Mouse (Mus musculus) left cerebral cortex, adult 8-10 months (tissue): ENCODE results near the gene Tmem43. TPM values are rescaled to one million over a fixed set of nuclear protein-coding genes. Genes with fewer than 3 reads are reported as not detected.
"Not testable (repeated sequence)": the region's sequence is repeated elsewhere in the genome, so short reads cannot be mapped to it uniquely, and the experiment has no call there.

Source experiments
- DNase-seq, 2 experiments: peaks; one replicate each; pipeline ENCODE4 v3.0.0; 2022; ENCODE audit warnings: low spot score in 2 of 2
- total RNA-seq, 4 experiments: library from RNA; stranded (reverse); gene quantifications; 2 replicates each; pipeline ENCODE4 v1.2.4; 2022

The Tmem43 gene
- 10 to 100 TPM; 27.9 to 34.0 (median 29.9) TPM for total RNA-seq

DNA sequence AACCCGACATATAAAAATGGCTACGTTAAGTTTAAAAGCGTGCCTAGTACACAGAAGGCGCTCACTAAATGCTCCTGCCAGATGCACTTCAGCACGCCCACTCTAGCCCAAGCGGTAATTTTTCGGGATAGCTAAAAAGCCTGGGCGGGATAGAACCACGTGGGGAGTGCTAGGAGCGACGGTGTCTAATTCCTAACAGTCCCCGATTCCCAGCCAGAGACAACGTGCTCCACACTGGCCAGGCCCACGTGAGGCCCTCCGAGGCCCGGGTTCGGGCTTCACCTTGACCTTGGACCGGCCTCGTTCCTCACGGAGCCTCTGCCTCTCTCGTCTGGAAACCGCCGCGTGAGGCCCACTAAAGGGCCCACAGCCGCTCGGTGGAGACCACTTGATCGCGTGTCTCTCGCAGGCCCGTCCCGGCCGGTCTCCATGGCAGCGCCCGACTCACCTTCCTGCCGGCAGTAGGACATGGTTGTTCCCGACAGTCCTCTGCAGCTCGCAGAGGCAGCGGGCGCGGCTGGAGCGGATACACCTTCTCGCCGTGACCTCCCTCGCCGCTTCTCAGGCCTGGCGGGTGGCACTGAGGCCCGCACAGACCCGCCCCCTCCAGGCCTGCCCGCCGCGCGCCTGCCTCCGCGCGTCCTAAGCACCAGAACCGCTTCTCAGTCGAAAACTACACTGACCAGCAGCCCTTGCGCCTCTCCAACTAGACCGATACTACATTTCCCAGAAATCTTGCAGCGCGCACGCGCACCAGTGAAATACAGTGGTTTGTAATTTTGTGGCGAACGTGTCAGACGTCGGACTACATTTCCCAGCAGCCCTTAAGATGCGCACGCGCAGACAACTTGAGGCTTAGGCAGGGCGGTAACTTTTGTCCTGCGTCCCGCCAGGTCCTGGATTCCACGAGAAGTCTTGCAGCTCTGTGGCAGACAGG, at the start of gene Tmem43, which contains the start of gene Chchd4:
TSS of gene Tmem43 (plus strand) at position 836 of the 937 bp plus-strand sequence.
TSS of gene Chchd4 (minus strand) at position 679 of the 937 bp plus-strand sequence.
- peak; percentile 98 to 99 for DNase-seq

GRCm38 (mm10) chr6:91424151-91424550, 49.4 kb upstream of the Tmem43 start:
- no peak for DNase-seq

DNA sequence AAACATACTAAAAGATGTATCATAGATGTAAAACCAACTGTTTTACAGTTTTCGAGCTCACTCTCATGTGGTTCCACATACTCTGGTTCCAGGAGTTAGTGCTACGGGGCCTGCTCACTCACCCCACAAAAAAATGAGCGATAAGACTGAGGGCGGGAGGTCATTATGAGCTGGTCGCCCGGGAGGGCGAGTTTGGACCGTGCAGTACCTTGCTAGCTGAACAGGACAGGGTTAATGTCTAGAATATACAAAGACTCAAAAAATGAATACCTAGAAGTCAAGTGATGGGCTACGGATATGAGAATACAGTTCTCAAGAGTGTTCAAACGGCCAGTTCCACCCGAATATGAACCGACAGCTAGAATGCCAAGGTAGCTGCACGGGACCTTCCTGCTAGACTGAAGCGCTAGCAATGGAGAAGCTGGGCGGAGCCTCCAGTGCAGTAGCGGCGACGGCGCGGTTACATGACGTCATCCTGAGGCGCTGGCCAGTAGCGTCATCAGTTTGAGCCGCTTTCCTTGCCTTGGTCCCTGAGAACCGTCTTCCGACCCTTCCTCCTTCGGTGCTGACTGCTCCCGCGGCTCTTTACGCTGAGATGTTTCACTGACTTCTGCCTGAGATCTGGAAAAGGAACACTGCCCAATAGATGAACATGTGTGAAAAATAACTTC, 32.9 kb upstream of the Tmem43 start:
- peak; percentile 94 to 99 for DNase-seq

GRCm38 (mm10) chr6:91441145-91441662, 32.3 kb upstream of the Tmem43 start:
- DNase-seq, result peak in 1 of 2 experiments; percentile 4

GRCm38 (mm10) chr6:91445316-91445715, 28.2 kb upstream of the Tmem43 start:
- no peak for DNase-seq

DNA sequence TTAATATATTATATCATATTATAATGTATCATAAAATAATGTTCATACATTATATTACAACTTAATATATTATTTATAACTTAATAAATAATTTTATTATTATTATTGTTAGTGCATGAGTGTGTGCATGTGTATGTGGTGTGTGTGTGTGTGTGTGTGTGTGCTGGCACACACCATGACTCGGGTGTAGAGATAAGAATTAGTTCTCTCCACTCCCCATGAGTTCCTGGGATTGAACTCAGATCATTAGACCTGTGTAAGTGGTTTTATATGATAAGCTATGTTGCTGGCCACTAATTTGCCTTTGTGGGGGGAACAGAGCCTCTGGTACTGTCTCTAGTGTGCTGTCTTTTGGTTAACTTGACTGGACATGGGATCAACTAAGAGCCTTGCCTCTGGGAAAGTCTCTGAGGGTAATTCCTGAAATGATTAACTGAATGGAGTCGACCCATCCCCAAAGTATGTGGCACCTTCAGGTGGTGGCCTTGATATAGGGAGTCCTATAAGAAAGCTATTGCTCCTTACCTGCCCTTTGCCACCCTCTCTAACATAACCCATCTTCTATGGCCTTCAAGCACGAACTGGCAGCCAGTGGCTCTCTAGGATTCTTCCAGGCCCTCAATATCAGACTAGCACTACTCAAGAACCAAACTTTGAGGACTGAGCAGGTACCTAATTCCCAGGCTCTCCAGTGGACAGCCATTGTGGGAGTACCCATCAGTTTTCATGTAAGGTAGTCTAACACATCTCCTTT, 23.9 kb upstream of the Tmem43 start:
- no peak for DNase-seq

DNA sequence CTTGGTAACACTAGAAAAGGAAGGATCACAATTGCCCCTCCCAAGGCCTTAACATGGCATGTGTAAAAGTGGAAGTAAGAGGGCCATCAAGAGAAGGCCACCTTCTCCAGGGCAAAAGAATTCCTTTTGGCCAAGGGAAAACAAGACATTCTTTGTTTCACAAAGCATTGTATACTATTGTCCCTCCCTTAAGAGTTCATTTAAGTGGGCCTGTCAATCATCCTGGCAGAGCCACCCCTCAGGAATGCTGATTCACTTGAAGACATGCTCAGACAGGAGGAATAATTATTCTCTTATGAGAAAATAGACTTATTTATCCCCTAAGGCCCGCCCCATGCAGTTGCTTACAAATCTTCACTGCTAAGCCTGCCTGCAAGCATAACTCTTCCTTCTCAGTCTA, 21.4 kb upstream of the Tmem43 start:
- no peak for DNase-seq

GRCm38 (mm10) chr6:91454546-91454945, 19.0 kb upstream of the Tmem43 start:
- DNase-seq, result no peak

GRCm38 (mm10) chr6:91459471-91459870, 14.0 kb upstream of the Tmem43 start:
- no peak for DNase-seq

GRCm38 (mm10) chr6:91465756-91466155, 7.7 kb upstream of the Tmem43 start:
- DNase-seq, result no peak

GRCm38 (mm10) chr6:91467106-91467505, 6.4 kb upstream of the Tmem43 start:
- DNase-seq, result no peak

DNA sequence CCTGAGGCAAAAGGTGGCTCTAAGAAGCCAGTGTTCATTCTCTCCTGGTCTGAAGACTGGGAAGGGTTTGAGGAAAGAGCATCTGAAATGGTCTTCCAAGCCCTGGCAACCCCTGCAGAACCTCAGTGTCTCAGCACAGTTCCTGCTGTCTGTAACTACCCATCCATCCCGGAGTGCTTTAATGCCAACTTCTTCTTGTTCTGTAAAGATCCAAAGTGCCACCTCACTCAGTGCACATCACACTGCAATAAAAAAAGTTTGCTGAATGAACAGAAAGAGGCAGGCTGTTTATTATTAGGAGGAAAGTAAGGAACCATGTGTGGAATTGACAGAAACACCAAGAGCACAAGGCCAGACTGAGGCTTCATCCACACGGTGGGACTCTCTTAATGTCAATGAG, 2.8 kb upstream of the Tmem43 start:
- no peak for DNase-seq

DNA sequence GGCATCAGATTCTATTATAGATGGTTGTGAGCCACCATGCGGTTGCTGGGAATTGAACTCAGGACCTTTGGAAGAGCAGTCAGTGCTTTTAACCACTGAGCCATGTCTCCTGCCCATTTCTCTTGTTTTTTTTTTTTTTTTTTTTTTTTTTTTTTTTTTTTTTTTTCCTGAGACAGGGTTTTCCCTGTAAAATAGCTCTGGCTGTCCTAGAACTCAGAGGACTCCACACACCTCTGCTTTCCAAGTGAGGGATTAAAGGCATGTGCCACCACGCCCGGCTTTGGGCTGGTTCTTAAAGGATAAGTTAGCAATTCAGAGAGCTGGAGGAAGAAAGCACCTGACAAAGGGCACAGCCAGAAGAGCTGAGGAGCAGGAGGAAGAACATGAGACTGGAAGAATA, 2.1 kb upstream of the Tmem43 start:
- not testable (repeated sequence) for DNase-seq

DNA sequence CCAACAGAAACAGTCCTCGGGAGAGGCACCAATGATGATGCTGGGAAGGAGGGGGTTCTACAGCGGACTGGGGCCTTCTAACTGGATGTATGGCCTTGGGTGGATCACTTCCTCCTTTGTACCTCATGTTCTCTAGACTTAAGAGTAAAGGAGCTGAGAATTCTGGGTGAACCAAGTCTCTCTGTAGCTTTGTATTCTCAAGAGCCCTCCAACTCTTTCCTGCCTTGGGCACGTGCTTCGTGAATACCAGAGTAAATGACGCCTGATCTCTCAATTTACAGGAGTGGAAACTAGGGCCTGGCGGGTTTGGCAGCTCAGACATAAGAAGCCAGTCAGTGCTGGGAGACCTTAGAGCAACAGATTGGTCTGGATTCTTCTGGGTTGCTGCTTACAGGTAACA, 1.2 kb upstream of the Tmem43 start:
- DNase-seq, result no peak

DNA sequence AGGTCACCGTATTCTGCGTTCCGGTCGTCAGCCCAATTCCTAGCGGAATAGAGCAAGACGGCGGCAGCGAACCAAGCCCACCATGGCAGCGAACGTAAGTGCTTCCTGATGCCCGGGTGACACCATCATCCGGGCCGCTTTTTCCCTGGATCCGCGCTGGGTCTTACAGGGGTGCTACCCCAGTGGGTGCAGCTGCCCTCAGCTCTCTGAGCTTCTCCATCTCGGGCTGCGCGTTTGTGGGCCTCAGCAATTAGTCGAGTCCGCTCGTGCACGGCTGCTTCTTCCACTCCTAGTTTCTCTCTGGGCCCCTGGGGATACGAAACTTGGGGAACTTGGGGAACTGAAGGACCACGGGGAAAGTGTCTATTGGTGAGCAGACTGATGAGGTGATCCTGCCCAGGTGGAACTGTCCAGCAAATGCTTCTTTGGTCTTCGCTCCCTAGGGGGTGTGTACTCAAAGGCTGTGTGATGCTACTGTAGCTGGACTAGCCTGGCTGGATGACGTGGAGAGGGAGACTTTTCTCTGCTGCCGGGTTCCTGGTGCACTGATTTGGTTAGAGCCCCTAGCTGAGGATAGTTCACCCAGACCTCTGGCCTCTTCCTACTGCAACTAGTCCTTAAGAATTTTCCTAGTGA, 420 bp downstream of the Tmem43 start:
- DNase-seq, result no peak

DNA sequence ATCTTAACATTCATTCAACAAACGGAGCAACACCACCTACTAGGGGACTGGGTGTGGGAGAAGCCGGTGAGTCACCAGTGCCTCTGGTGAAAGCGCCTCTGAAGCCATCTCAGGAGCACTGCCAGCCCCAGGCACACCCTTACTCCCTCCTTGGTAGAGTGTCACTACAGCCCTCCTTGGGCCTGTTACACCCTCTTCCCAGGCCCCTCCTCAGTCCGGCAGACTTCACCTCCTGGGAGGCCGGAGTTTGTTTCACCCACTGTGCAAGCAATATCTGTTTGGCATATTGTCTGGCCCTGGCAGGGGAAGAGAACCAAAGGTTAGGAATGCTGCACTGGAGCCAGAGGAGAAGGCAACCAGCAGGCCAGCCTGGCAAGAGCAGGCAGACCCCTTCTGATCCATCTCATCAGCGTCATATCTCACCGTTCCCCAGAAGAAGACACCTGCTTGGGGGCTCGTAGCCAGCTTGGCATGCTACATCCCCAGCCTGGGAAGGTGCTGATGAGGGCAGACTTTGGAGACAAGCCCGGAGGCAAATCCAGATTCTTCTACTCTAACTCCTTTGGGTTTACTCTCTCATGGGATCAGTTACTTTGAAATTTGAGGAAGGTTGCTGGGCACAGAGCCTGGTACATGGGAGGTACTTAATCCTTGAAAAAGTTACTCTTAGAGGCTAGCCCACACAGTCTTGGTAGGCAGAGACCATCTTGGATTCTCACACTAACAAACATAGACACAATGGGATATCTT, 1.1 kb downstream of the Tmem43 start:
- DNase-seq, result peak in 1 of 2 experiments; percentile 54

GRCm38 (mm10) chr6:91476541-91476940, 3.0 kb downstream of the Tmem43 start:
- no peak for DNase-seq

- no peak for DNase-seq
Observed at GRCm38 (mm10) chr6:91483371-91483770, 9.9 kb downstream of the Tmem43 start.

- DNase-seq, result no peak
Observed at GRCm38 (mm10) chr6:91486736-91487453, 13.4 kb downstream of the Tmem43 start.
